Mouse (Mus musculus) brain, adult 2 months (tissue): Measurements from ENCODE around the gene Pomgnt2.

Source experiments
- DNase-seq: peaks from one replicate; pipeline ENCODE4 v3.0.0; 2011; ENCODE audit warnings: low read depth, low spot score

The Pomgnt2 gene

GRCm38 (mm10) chr9:122013629-122014028 is 16.7 kb upstream of the Pomgnt2 start:
- DNase-seq = no peak

GRCm38 (mm10) chr9:122012816-122013215 is 15.9 kb upstream of the Pomgnt2 start:
- DNase-seq = peak; percentile 79

- DNase-seq = no peak
Observed at GRCm38 (mm10) chr9:122010751-122011150, 13.8 kb upstream of the Pomgnt2 start.

- DNase-seq = peak; percentile 65
Observed at GRCm38 (mm10) chr9:122008876-122009275, 12.0 kb upstream of the Pomgnt2 start.

GRCm38 (mm10) chr9:122006609-122007008 is 9.7 kb upstream of the Pomgnt2 start:
- DNase-seq = no peak

- peak; percentile 50 for DNase-seq
Observed at GRCm38 (mm10) chr9:122006175-122006574, 9.3 kb upstream of the Pomgnt2 start.

- no peak for DNase-seq
Observed at GRCm38 (mm10) chr9:121997978-121998377, 1.1 kb upstream of the Pomgnt2 start.

- peak; percentile 96 for DNase-seq
Observed at GRCm38 (mm10) chr9:121995508-121996131, 1.3 kb downstream of the Pomgnt2 start.

- DNase-seq = no peak
Observed at GRCm38 (mm10) chr9:121995077-121995476, 1.8 kb downstream of the Pomgnt2 start.

- no peak for DNase-seq
Observed at GRCm38 (mm10) chr9:121993047-121993446, 3.9 kb downstream of the Pomgnt2 start.

- peak; percentile 70 for DNase-seq
Observed at GRCm38 (mm10) chr9:121991041-121991440, 5.9 kb downstream of the Pomgnt2 start.

- DNase-seq = no peak
Observed at GRCm38 (mm10) chr9:121989536-121989935, 7.4 kb downstream of the Pomgnt2 start.

GRCm38 (mm10) chr9:121988910-121989309 is 8.0 kb downstream of the Pomgnt2 start:
- DNase-seq = no peak

- peak; percentile 82 for DNase-seq
Observed at GRCm38 (mm10) chr9:121984465-121985461, 12.1 kb downstream of the Pomgnt2 start.

- DNase-seq = peak; percentile 86
Observed at GRCm38 (mm10) chr9:121983504-121983903, 13.4 kb downstream of the Pomgnt2 start.

- DNase-seq = no peak
Observed at GRCm38 (mm10) chr9:121982665-121983064, 14.2 kb downstream of the Pomgnt2 start.

GRCm38 (mm10) chr9:121982214-121982613 is 14.7 kb downstream of the Pomgnt2 start:
- no peak for DNase-seq

- DNase-seq = no peak
Observed at GRCm38 (mm10) chr9:121981466-121982105, 15.3 kb downstream of the Pomgnt2 start.

- no peak for DNase-seq
Observed at GRCm38 (mm10) chr9:121981046-121981445, 15.9 kb downstream of the Pomgnt2 start.

GRCm38 (mm10) chr9:121975321-121975720 is 21.6 kb downstream of the Pomgnt2 start:
- DNase-seq = no peak

GRCm38 (mm10) chr9:121974141-121974986 is 22.5 kb downstream of the Pomgnt2 start:
- DNase-seq = peak; percentile 80
